Mouse (Mus musculus): ENCODE measurements around the gene Yod1.

The Yod1 gene

GRCm38 (mm10) chr1:130770487-130770886 lies 53.4 kb downstream of the Yod1 start:
- DNase-seq (ENCODE audit: low spot score), result no peak

GRCm38 (mm10) chr1:130770981-130771494 lies 53.9 kb downstream of the Yod1 start:
- no peak for DNase-seq (ENCODE audit: low spot score)

All from ovary, adult 18-20 months (tissue).